ENCODE assay signal across 13 mouse cellular contexts in the genomic region with DNA sequence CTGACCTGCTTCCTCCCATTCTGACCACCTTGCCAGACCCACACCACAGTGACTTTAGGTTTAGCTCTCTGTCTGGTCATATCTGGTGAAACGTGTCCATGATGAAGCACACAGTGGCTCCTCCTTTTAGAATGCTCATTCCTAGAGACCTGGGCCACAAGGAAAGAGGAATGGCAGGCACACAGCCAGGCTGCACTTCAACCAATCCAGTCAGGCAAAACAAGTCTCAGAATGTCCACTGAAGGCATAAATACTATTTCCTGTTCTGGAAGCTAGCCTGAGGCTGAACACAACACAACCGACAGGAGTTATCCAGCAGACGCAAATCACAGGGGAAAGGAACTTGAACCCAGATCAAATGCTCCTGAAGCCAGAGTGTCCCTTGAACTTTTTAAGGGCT.
"Had no signal": no experiment of that assay in that cellular context is flagged by ENCODE, and none has a peak within 500 bp of the region (broad histone marks: within the 10 kb centered on the region; RNA-seq: fewer than 3 reads in every experiment).

No protein-coding gene starts in this region.

- H3K27me3 ChIP-seq: limb, embryonic 13.5 days; neural tube, embryonic 15.5 days had no signal

- H3K27ac ChIP-seq: left cerebral cortex, adult 2 months; liver, embryonic 14.5 days; neural tube, embryonic 15.5 days had no signal

- H3K36me3 ChIP-seq: limb, embryonic 13.5 days; midbrain, embryonic 10.5 days; neural tube, embryonic 15.5 days had no signal

- DNase-seq: lung, adult 18-20 months; lung, postnatal 36 days; midbrain, embryonic 14.5 days; thymus, adult 18-20 months; thymus, postnatal 14 days had no signal

- H3K9ac ChIP-seq: limb, embryonic 13.5 days; liver, embryonic 14.5 days; neural tube, embryonic 15.5 days had no signal

- H3K4me3 ChIP-seq: left cerebral cortex, adult 2 months; limb, embryonic 13.5 days; midbrain, embryonic 10.5 days; myocyte; neural tube, embryonic 15.5 days had no signal

- H3K4me2 ChIP-seq: limb, embryonic 13.5 days; neural tube, embryonic 15.5 days had no signal

- ATAC-seq: inflammation-experienced regulatory T-cells, adult 6 months; intestine, postnatal 0 days had no signal

- H3K9me3 ChIP-seq: limb, embryonic 13.5 days; midbrain, embryonic 10.5 days; neural tube, embryonic 15.5 days had no signal
